Mouse (Mus musculus): ENCODE measurements around the gene Dcst2. TPM values are rescaled to one million over a fixed set of nuclear protein-coding genes. Genes with fewer than 3 reads are reported as not detected.

Dcst2 gene
- polyA plus RNA-seq, 2 experiments, result 0.03 to 0.04 TPM

DNA sequence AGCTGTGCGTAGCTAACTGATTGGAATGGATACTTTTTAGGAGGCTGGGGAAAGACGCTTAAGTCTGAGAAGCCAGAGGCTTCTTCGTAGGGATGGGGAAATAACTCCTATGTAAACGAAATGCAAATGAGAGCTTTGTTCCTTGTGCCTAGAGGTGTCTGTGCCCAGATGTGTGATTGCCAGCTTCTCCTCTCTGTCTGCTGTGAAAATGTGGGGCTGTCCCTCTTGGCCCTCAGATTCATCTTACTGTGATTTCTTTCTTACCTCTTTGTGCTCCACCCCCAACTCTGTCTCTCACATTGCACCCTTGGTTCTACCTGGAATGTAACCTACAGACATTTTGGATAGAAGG is 34.9 kb downstream of the Dcst2 start:
- WGBS (ENCODE audit: insufficient replicate concordance), result under 1% methylated on average over 4 of the region's 4 CpGs
- H3K4me1 ChIP-seq (replicated peaks; ENCODE audit: control insufficient read depth in 2 of 2, insufficient read depth in 2 of 2, low read length in 1 of 2), result peaks cover 9 to 16% of the 10 kb centered on the region in 2 experiments
- H3K9ac ChIP-seq (replicated peaks), result peak overlapping the region; percentile 66
- no peak for DNase-seq (ENCODE audit: low read depth in 3 of 3, low spot score in 3 of 3)
- H3K27me3 ChIP-seq (ENCODE audit: control insufficient read depth, insufficient read depth, low read length), result peaks cover 17% of the 10 kb centered on the region
- no peaks in the 10 kb centered on the region for H3K36me3 ChIP-seq (replicated peaks; ENCODE audit: control insufficient read depth, insufficient read depth, low read depth)
- H3K27ac ChIP-seq, result no peak overlapping the region
- H3K4me3 ChIP-seq (ENCODE audit: insufficient read depth in 1 of 2, low read depth in 2 of 2, low read length in 2 of 2), result peak overlapping the region in 1 of 2 experiments; percentile 61; a peak in 2 of 4 replicates
- no peak for ATAC-seq (ENCODE audit: insufficient read depth)
- peak overlapping the region; percentile 98 for H3K4me2 ChIP-seq (ENCODE audit: low read depth)
- TF ChIP-seq CTCF (IDR thresholded peaks at IDR 0.05; ENCODE audit: low read depth), result no peak
- no peak for TF ChIP-seq EP300 (IDR thresholded peaks at IDR 0.05; ENCODE audit: low read depth)
- H3K9me3 ChIP-seq (ENCODE audit: control insufficient read depth, low read length), result no peaks in the 10 kb centered on the region

DNA sequence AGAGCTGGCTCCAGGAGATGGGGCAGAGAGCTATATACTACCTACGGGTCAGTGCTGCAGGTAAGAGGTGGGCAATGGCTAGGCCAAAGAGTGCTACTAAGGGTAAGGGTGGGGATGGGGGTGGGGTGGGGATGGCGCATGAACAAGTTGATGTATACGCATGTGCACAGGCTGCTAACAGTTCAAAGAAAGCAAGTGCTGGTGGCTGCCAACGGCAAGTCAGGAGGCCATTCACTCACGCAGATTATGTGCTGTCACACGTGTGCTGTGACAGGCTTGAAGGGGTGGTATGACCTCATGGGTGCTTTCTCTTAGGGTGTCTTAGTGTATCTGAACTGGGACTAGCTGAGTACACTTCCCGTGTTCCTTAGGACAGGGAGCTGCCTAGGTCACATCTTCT is 39.6 kb downstream of the Dcst2 start:
- Histone ChIP-seq H3K4me1 (replicated peaks; ENCODE audit: control insufficient read depth in 2 of 2, insufficient read depth in 2 of 2, low read length in 1 of 2) (peaks cover 0 to 6% of the 10 kb centered on the region in 2 experiments; a peak in 1 of 4 replicates), H3K27me3 (ENCODE audit: control insufficient read depth, insufficient read depth, low read length) (no peaks in the 10 kb centered on the region), H3K4me3 (ENCODE audit: insufficient read depth in 1 of 2, low read depth in 2 of 2, low read length in 2 of 2) (no peak overlapping the region), H3K4me2 (ENCODE audit: low read depth) (no peak overlapping the region), H3K9me3 (ENCODE audit: control insufficient read depth, low read length) (no peaks in the 10 kb centered on the region), H3K9ac (replicated peaks) (no peak overlapping the region), H3K36me3 (replicated peaks; ENCODE audit: control insufficient read depth, insufficient read depth, low read depth) (0 out of 2 replicates have a peak, but pooled peaks cover 2% of the 10 kb centered on the region), H3K27ac (no peak overlapping the region)
- WGBS (ENCODE audit: insufficient replicate concordance), result 80% methylated on average over 7 of the region's 7 CpGs
- TF ChIP-seq EP300 (IDR thresholded peaks at IDR 0.05; ENCODE audit: low read depth), result no peak
- TF ChIP-seq CTCF (IDR thresholded peaks at IDR 0.05; ENCODE audit: low read depth), result no peak
- no peak for ATAC-seq (ENCODE audit: insufficient read depth)
- DNase-seq (ENCODE audit: low read depth in 3 of 3, low spot score in 3 of 3), result no peak

DNA sequence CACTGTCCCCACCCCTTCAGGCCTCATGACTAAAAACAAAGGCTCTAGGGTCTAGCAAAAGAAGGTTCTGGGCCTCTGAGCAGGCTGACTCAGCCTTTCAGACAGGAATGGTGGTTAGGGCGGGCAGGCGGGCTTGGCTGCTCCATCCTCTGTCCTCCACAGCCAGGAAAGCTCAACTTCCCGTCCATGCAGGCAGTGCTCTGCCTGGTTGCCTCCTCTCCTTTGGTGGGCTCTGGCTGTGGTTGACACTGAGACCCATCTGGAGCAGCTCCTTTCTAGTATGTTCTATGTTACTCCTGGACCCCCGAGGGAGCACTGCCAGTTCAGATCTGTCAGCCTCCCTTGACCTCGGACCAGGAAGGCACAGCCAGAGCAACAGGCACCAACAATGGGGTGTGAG is 40.9 kb downstream of the Dcst2 start, which contains the start of gene Lenep:
Gene Lenep, minus strand, starts transcription at position 101 of the 400 bp plus-strand sequence.
- 0 out of 2 replicates have a peak, but pooled peaks cover 2% of the 10 kb centered on the region for H3K36me3 ChIP-seq (replicated peaks; ENCODE audit: control insufficient read depth, insufficient read depth, low read depth)
- H3K4me1 ChIP-seq (replicated peaks; ENCODE audit: control insufficient read depth in 2 of 2, insufficient read depth in 2 of 2, low read length in 1 of 2), result no peaks in the 10 kb centered on the region
- WGBS (ENCODE audit: insufficient replicate concordance), result 70% methylated on average over 5 of the region's 5 CpGs
- DNase-seq (ENCODE audit: low read depth in 3 of 3, low spot score in 3 of 3) (no peak), ATAC-seq (ENCODE audit: insufficient read depth) (no peak)
- no peak within 1 kb of the TSS for H3K27ac ChIP-seq
- H3K4me3 ChIP-seq (ENCODE audit: insufficient read depth in 1 of 2, low read depth in 2 of 2, low read length in 2 of 2), result no peak within 1 kb of the TSS
- TF ChIP-seq CTCF (IDR thresholded peaks at IDR 0.05; ENCODE audit: low read depth) (no peak), EP300 (IDR thresholded peaks at IDR 0.05; ENCODE audit: low read depth) (no peak)
- H3K27me3 ChIP-seq (ENCODE audit: control insufficient read depth, insufficient read depth, low read length), result no peaks in the 10 kb centered on the region
- no peak within 1 kb of the TSS for H3K9ac ChIP-seq (replicated peaks)
- H3K9me3 ChIP-seq (ENCODE audit: control insufficient read depth, low read length), result no peaks in the 10 kb centered on the region
- no peak within 1 kb of the TSS for H3K4me2 ChIP-seq (ENCODE audit: low read depth)

DNA sequence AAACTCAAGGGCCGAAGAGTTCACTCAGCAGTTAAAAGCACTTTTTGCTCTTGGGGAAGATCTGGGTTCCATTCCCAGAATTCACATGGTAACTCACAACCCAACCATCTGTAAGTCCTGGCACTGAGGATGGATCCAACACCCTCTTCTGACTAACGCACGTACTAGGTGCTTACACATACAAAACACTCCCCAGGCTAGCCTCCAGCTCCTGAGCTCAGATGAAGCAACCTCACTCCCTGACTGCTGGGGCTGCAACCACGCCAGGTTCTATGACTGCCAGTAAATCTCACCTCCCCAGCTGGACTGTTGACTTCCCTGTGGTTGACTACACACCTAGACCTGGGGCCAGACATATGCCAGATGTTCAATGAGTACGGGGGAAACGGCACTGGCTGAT is 45.1 kb downstream of the Dcst2 start:
- no peak for DNase-seq (ENCODE audit: low read depth in 3 of 3, low spot score in 3 of 3)
- 0 out of 2 replicates have a peak, but pooled peaks cover 2% of the 10 kb centered on the region for H3K36me3 ChIP-seq (replicated peaks; ENCODE audit: control insufficient read depth, insufficient read depth, low read depth)
- 84% methylated on average over 6 of the region's 6 CpGs for WGBS (ENCODE audit: insufficient replicate concordance)

DNA sequence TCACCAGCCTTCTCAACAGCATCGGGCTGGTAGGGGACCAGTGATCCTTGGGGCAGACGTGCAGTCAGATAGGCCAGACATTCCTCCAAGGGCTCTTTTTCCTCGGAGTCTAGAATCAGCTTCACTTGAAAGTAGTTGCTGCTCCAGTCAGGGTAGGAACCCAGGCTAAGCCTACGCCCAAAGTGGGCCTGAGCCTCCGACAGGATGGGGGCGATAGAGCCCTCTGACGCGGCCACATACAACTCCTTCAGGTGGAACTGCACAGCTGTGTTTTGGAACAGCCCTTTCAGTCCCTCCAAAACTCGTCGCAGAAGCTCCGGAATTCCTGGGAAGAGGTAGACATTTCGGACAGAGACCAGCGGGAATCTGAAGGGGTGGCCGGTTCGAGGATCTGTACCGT is 46.7 kb downstream of the Dcst2 start:
- Histone ChIP-seq H3K36me3 (replicated peaks; ENCODE audit: control insufficient read depth, insufficient read depth, low read depth) (peaks cover 2% of the 10 kb centered on the region; the same call in 1 of the 2 replicates), H3K27ac (no peak overlapping the region), H3K4me1 (replicated peaks; ENCODE audit: control insufficient read depth in 2 of 2, insufficient read depth in 2 of 2, low read length in 1 of 2) (peaks cover 4 to 6% of the 10 kb centered on the region in 2 experiments), H3K27me3 (ENCODE audit: control insufficient read depth, insufficient read depth, low read length) (no peaks in the 10 kb centered on the region), H3K9ac (replicated peaks) (no peak overlapping the region), H3K4me3 (ENCODE audit: insufficient read depth in 1 of 2, low read depth in 2 of 2, low read length in 2 of 2) (no peak overlapping the region), H3K9me3 (ENCODE audit: control insufficient read depth, low read length) (no peaks in the 10 kb centered on the region), H3K4me2 (ENCODE audit: low read depth) (no peak overlapping the region)
- 75% methylated on average over 16 of the region's 16 CpGs for WGBS (ENCODE audit: insufficient replicate concordance)
- DNase-seq (ENCODE audit: low read depth in 3 of 3, low spot score in 3 of 3) (no peak), ATAC-seq (ENCODE audit: insufficient read depth) (no peak)
- TF ChIP-seq EP300 (IDR thresholded peaks at IDR 0.05; ENCODE audit: low read depth) (no peak), CTCF (IDR thresholded peaks at IDR 0.05; ENCODE audit: low read depth) (no peak)

More for the DNA sequence above, 45.1 kb downstream of the Dcst2 start:
- Histone ChIP-seq H3K4me1 (replicated peaks; ENCODE audit: control insufficient read depth in 2 of 2, insufficient read depth in 2 of 2, low read length in 1 of 2) (peaks cover 4 to 5% of the 10 kb centered on the region in 2 experiments), H3K27me3 (ENCODE audit: control insufficient read depth, insufficient read depth, low read length) (no peaks in the 10 kb centered on the region), H3K4me3 (ENCODE audit: insufficient read depth in 1 of 2, low read depth in 2 of 2, low read length in 2 of 2) (no peak overlapping the region), H3K9ac (replicated peaks) (no peak overlapping the region), H3K27ac (no peak overlapping the region), H3K9me3 (ENCODE audit: control insufficient read depth, low read length) (no peaks in the 10 kb centered on the region), H3K4me2 (ENCODE audit: low read depth) (no peak overlapping the region)
- TF ChIP-seq CTCF (IDR thresholded peaks at IDR 0.05; ENCODE audit: low read depth), result no peak
- ATAC-seq (ENCODE audit: insufficient read depth), result no peak

All from liver, embryonic 14.5 days (tissue).